Mouse (Mus musculus): ENCODE results near the gene Ctnnb1. TPM values are rescaled to one million over a fixed set of nuclear protein-coding genes. Genes with fewer than 3 reads are reported as not detected.

Ctnnb1 gene
- total RNA-seq, 2 experiments from 2014 or later: 754 to 848 TPM

- DNase-seq (ENCODE audit: low spot score in 2 of 2): no peak
Measured at GRCm38 (mm10) chr9:120926126-120926525, 2.9 kb upstream of the Ctnnb1 start.

- no peak for DNase-seq (ENCODE audit: low spot score in 2 of 2)
Measured at GRCm38 (mm10) chr9:120926939-120927606, 1.9 kb upstream of the Ctnnb1 start.

- no peak for DNase-seq (ENCODE audit: low spot score in 2 of 2)
Measured at GRCm38 (mm10) chr9:120930021-120930420, 1.0 kb downstream of the Ctnnb1 start.

- no peak for DNase-seq (ENCODE audit: low spot score in 2 of 2)
Measured at GRCm38 (mm10) chr9:120930811-120931210, 1.8 kb downstream of the Ctnnb1 start.

GRCm38 (mm10) chr9:120932371-120932770 lies 3.4 kb downstream of the Ctnnb1 start:
- no peak for DNase-seq (ENCODE audit: low spot score in 2 of 2)

- DNase-seq (ENCODE audit: low spot score in 2 of 2): peak; percentile 99
Measured at GRCm38 (mm10) chr9:120932797-120933586, 4.0 kb downstream of the Ctnnb1 start.

GRCm38 (mm10) chr9:120933587-120933885 lies 4.5 kb downstream of the Ctnnb1 start:
- DNase-seq (ENCODE audit: low spot score in 2 of 2): no peak

- DNase-seq (ENCODE audit: low spot score in 2 of 2): peak; percentile 32 to 42
Measured at GRCm38 (mm10) chr9:120933886-120934758, 5.1 kb downstream of the Ctnnb1 start.

- DNase-seq (ENCODE audit: low spot score in 2 of 2): peak in 1 of 2 experiments; percentile 31
Measured at GRCm38 (mm10) chr9:120934821-120935633, 6.0 kb downstream of the Ctnnb1 start.

GRCm38 (mm10) chr9:120935634-120935922 lies 6.6 kb downstream of the Ctnnb1 start:
- DNase-seq (ENCODE audit: low spot score in 2 of 2): no peak

- peak; percentile 53 to 68 for DNase-seq (ENCODE audit: low spot score in 2 of 2)
Measured at GRCm38 (mm10) chr9:120936351-120936750, 7.3 kb downstream of the Ctnnb1 start.

- no peak for DNase-seq (ENCODE audit: low spot score in 2 of 2)
Measured at GRCm38 (mm10) chr9:120940858-120941257, 11.8 kb downstream of the Ctnnb1 start.

- DNase-seq (ENCODE audit: low spot score in 2 of 2): no peak
Measured at GRCm38 (mm10) chr9:120943757-120944156, 14.7 kb downstream of the Ctnnb1 start.

- no peak for DNase-seq (ENCODE audit: low spot score in 2 of 2)
Measured at GRCm38 (mm10) chr9:120944211-120944610, 15.2 kb downstream of the Ctnnb1 start.

- DNase-seq (ENCODE audit: low spot score in 2 of 2): no peak
Measured at GRCm38 (mm10) chr9:120946131-120946530, 17.1 kb downstream of the Ctnnb1 start.

GRCm38 (mm10) chr9:120948832-120949231 lies 19.8 kb downstream of the Ctnnb1 start:
- DNase-seq (ENCODE audit: low spot score in 2 of 2): no peak

- no peak for DNase-seq (ENCODE audit: low spot score in 2 of 2)
Measured at GRCm38 (mm10) chr9:120950761-120951160, 21.7 kb downstream of the Ctnnb1 start.

- no peak for DNase-seq (ENCODE audit: low spot score in 2 of 2)
Measured at GRCm38 (mm10) chr9:120951947-120952346, 22.9 kb downstream of the Ctnnb1 start.

GRCm38 (mm10) chr9:120958051-120958450 lies 29.0 kb downstream of the Ctnnb1 start:
- no peak for DNase-seq (ENCODE audit: low spot score in 2 of 2)

- DNase-seq (ENCODE audit: low spot score in 2 of 2): no peak
Measured at GRCm38 (mm10) chr9:120958560-120958959, 29.5 kb downstream of the Ctnnb1 start.

GRCm38 (mm10) chr9:120959225-120959624 lies 30.2 kb downstream of the Ctnnb1 start:
- no peak for DNase-seq (ENCODE audit: low spot score in 2 of 2)

Measured in adrenal gland, adult 18-20 months (tissue).